Mouse (Mus musculus) layer of hippocampus, adult 9-10 months (tissue): ENCODE results near the gene Olfr348.

Source experiments
- DNase-seq: peaks from one replicate; pipeline ENCODE4 v3.0.0; 2022; ENCODE audit warnings: low spot score

Olfr348 gene

DNA sequence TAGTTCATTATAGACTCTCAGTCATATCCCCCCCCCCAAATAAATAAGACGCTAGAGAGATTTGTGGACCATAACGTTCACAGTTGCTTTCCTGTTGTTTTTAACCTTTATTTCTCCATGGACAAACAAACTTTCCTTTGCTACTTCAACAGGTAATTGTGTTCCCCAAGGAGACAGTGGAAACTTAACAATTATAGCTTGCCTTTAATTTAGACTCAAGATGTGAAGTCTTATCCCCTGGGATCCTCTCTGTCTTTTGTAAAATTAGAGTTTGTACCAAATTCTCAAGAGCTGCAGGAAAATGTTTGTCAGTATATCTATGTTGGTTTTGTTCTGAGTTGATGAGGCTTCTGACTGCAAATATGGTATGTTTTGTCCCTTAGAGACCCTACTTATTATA is at the start of gene Olfr348:
TSS of gene Olfr348 (plus strand) at position 301 of the 400 bp plus-strand sequence.
- DNase-seq, result no peak

DNA sequence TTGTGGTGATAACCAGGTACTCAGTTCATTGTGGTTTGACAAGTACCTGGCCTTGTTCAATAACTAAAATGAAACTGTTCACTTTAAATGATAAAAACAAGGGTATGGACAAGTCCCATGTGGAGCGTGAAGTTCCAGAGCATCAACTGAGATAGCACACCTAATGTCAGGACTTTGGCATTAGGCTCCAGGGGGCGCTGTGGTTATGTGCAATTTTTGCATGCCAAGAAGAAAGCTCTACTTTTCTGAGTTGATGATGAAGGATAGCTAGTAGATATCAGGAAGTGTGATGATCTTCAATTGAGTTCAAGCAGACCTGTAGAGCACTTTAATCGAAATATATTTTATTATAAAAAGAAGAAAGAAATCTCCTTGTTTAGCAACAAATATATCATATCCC is 47.9 kb upstream of the Olfr348 start:
- no peak for DNase-seq

DNA sequence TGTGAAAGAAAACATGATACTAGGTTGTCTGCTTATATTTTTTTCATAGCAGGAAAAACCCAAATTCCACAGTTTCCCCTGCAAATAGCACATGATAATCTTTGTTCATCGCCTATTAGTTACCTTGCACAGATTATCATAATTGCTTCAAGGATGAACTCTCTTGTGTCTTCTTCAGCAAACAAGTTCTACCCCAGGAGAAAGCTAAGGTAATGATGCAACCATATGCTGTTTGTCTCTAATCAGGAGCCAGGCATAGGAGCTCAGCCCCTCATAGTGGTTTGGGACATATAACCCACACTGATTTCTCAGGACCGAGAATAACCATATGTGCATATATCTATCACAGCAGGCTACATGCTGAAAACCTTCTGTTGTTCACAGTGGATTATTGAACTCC is 6.2 kb downstream of the Olfr348 start, which contains the start of gene Olfr50:
TSS of gene Olfr50 (plus strand) at position 301 of the 400 bp plus-strand sequence.
- no peak for DNase-seq

DNA sequence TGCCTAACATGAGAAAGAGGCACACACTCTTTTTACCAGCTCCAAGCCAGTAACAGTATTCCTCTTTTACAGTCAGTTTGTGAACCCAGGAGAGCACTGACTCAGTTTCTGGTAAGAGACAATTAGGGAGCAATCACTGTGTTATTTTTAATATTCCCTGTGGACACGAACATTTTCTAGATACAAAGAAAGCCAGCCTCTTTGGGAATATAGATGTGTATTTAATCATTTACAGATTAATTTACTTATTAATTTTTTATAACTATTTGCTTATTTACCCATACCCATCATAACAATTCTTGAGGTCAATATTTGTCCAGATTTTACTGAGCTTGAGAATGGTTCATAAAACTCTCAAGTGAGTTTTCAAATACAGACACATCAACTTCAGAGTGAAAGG is 32.9 kb downstream of the Olfr348 start, which contains the start of gene Olfr3:
TSS of gene Olfr3 (minus strand) at position 101 of the 400 bp plus-strand sequence.
- DNase-seq, result no peak
